ENCODE assay signal across 8 mouse cellular contexts in genomic region chr12:100908298-100909034, GRCm38 (mm10). TPM values are rescaled to one million over a fixed set of nuclear protein-coding genes. Genes with fewer than 3 reads are reported as not detected.
DNase-seq lines count a peak whose midpoint lies in the region; ATAC-seq and TF ChIP-seq lines count a peak whose summit lies in the region.

No protein-coding gene starts in this region.

- H3K27ac ChIP-seq in heart, embryonic 10.5 days, result peak overlapping the region; percentile 90

- intact Hi-C loops in heart, postnatal 36 days (cut with DNase I), result no loop called here
- intact Hi-C loops in left cerebral cortex, postnatal 36 days (cut with DNase I), result no loop called here

- 19% methylated on average over 10 of the region's 10 CpGs for WGBS in heart, embryonic 10.5 days

- peak; percentile 41 for ATAC-seq in granulocyte monocyte progenitor cell, adult 5-6 weeks (replicated peaks; ENCODE audit: poor library complexity, severe bottlenecking)
- ATAC-seq in megakaryocyte progenitor cell, adult 5-6 weeks (replicated peaks; ENCODE audit: poor library complexity), result peak; percentile 21; the same call in 1 of the 2 replicates

- peaks cover 3% of the 10 kb centered on the region; the same call in 1 of the 2 replicates for H3K36me3 ChIP-seq in heart, embryonic 10.5 days
- H3K36me3 ChIP-seq in E14TG2a.4 (ENCODE audit: insufficient read depth, low read length), result peaks cover 26% of the 10 kb centered on the region

- no peaks in the 10 kb centered on the region for H3K9me3 ChIP-seq in heart, embryonic 10.5 days
- peaks cover 12% of the 10 kb centered on the region for H3K9me3 ChIP-seq in E14TG2a.4 (ENCODE audit: low read length)

- H3K4me1 ChIP-seq in heart, embryonic 10.5 days, result peaks cover 11% of the 10 kb centered on the region
- peaks cover 52% of the 10 kb centered on the region for H3K4me1 ChIP-seq in E14TG2a.4 (replicated peaks; ENCODE audit: low read depth, low read length)

- peaks cover 49% of the 10 kb centered on the region for H3K27me3 ChIP-seq in heart, embryonic 10.5 days (ENCODE audit: insufficient read depth, poor library complexity, severe bottlenecking)
- H3K27me3 ChIP-seq in E14TG2a.4 (ENCODE audit: insufficient read depth, low read length), result peaks cover 39% of the 10 kb centered on the region

- DNase-seq in heart, embryonic 10.5 days (ENCODE audit: low spot score), result peak; percentile 71
- DNase-seq in heart, postnatal 36 days, result no peak
- no peak for DNase-seq in layer of hippocampus, adult 8-10 months (ENCODE audit: low spot score in 2 of 2)
- DNase-seq in right cerebral cortex, postnatal 14 days, result no peak
- DNase-seq in left cerebral cortex, postnatal 36 days (ENCODE audit: low spot score in 2 of 2), result no peak

- H3K4me3 ChIP-seq in heart, embryonic 10.5 days, result peak overlapping the region; percentile 68
- peak overlapping the region; percentile 76 for H3K4me3 ChIP-seq in E14TG2a.4 (replicated peaks; ENCODE audit: low read length)

- no peak for TF ChIP-seq CTCF in E14TG2a.4 (conservative IDR thresholded peaks at IDR 0.05; ENCODE audit: low read length)

RNA-seq across cellular contexts. Expression of gene Gpr68, which starts 0.5 kb away (rescaled TPM):
- 2.5 and 5.9 TPM in 2 replicates for polyA plus RNA-seq in heart, embryonic 10.5 days (2016; fragmentation: Nextera tagmentation; extraction: Ambion mirVana)
- under 1 TPM; 0.14 to 0.16 TPM for total RNA-seq in heart, postnatal 36 days (2021)
- total RNA-seq in granulocyte monocyte progenitor cell, adult 5-6 weeks (2014; fragmentation: Nextera tagmentation), result 0.23 and 1.6 TPM in 2 replicates
- total RNA-seq in granulocyte monocyte progenitor cell, adult 5-6 weeks (2017), result 0.47 TPM in 1 of 2 replicates, not detected in the other
- 0.37 and 0.39 TPM in 2 replicates for total RNA-seq in megakaryocyte progenitor cell, adult 5-6 weeks (2015)
- 0.08 and 1.1 TPM in 2 replicates for total RNA-seq in megakaryocyte progenitor cell, adult 5-6 weeks (2017)
- total RNA-seq in layer of hippocampus, adult 8-10 months (2022), result 10 to 100 TPM; 15.1 to 27.4 (median 19.9) TPM
- 10 to 100 TPM; 10.5 to 14.8 TPM for total RNA-seq in left cerebral cortex, postnatal 36 days (2021)

Comparison
In these comparisons a context has a peak if more than half of its experiments do, and no peak if none do; other contexts are left out.
1. RNA of gene Gpr68, which starts 0.5 kb away (total RNA-seq): 15.1 to 27.4 TPM in layer of hippocampus, adult 8-10 months and 10.5 to 14.8 TPM in left cerebral cortex, postnatal 36 days; 0.23 to 1.6 TPM in granulocyte monocyte progenitor cell, adult 5-6 weeks, 0.08 to 1.1 TPM in megakaryocyte progenitor cell, adult 5-6 weeks and 0.14 to 0.16 TPM in heart, postnatal 36 days; every median in the first group is over 4 times any median in the second.